Mouse (Mus musculus): ENCODE data around the gene Cdkn2aipnl.

DNA sequence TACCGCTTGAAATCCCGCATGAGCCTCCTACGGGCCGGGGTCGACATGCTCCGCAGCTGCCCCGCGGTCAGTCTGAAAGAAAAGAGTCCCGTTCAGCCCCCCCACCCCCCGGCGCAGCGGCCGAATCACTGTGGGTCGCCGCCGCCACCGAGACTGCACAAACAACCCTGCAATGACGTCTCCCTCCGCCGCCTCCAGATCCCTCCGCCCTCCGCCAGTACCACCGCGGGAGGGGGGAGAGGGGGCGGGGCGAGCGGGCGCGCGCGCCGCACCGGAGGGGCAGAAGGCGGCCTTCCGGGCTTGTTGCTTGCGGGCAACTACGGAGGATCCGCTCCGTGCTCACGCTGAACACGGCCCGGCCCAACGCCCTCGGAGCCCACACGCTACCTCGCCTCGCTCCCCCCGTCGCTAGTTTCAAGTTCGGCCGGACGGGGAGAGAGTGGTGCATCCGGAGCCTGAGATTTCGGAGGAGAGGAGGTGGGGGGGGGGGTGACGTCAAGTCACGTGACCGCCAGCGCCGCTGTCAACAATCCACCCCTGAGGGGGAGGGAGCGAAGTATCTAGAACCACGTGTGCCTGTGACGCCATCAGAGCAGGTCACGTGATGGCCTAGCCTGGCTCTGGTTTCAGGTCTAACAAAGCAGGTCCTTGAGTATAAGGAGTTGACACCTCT is 33.0 kb downstream of the Cdkn2aipnl start, which contains the start of gene Ube2b:
- TF ChIP-seq CTCF (IDR thresholded peaks at IDR 0.05; ENCODE audit: control insufficient read depth, insufficient read depth, insufficient read length) (no peak), MYOD1 (IDR thresholded peaks at IDR 0.05; ENCODE audit: control insufficient read depth, insufficient read length, low read depth) (no peak), USF1 (IDR thresholded peaks at IDR 0.05; ENCODE audit: low read depth) (peak; percentile 100), MYOG (IDR thresholded peaks at IDR 0.05; ENCODE audit: control insufficient read depth, extremely low read depth, insufficient read length) (no peak), CEBPB (IDR thresholded peaks at IDR 0.05; ENCODE audit: low read depth) (no peak), MAX (IDR thresholded peaks at IDR 0.05) (peak; percentile 96), FOSL1 (IDR thresholded peaks at IDR 0.05; ENCODE audit: insufficient read depth, low read length, poor library complexity, severe bottlenecking) (no peak)

All from C2C12 (cell line).